Mouse (Mus musculus): ENCODE data around the gene Gpatch2. TPM values are rescaled to one million over a fixed set of nuclear protein-coding genes. Genes with fewer than 3 reads are reported as not detected.

The Gpatch2 gene
- polyA plus RNA-seq (2014; fragmentation: Nextera tagmentation; extraction: Ambion mirVana), result 25.4 and 30.4 TPM in 2 replicates

- 0 out of 2 replicates have a peak within 1 kb of the TSS, but pooled peaks have one; percentile 54 for H3K27ac ChIP-seq (ENCODE audit: low read depth, low read length)
- WGBS, result 1% methylated on average over 51 of the region's 58 CpGs
- no peaks in the 10 kb centered on the region for H3K36me3 ChIP-seq (ENCODE audit: control insufficient read depth, insufficient read depth, low read length)
- peak within 1 kb of the TSS; percentile 52 for H3K4me2 ChIP-seq (ENCODE audit: low read depth)
- DNase-seq (ENCODE audit: low spot score), result peak; percentile 86
- peak within 1 kb of the TSS; percentile 90 for H3K9ac ChIP-seq (ENCODE audit: low read length)
- no peaks in the 10 kb centered on the region for H3K9me3 ChIP-seq (ENCODE audit: control insufficient read depth, low read length)
- no peaks in the 10 kb centered on the region for H3K27me3 ChIP-seq (ENCODE audit: control insufficient read depth, insufficient read depth, low read length)
- ATAC-seq (ENCODE audit: insufficient read depth, low FRiP score, low TSS enrichment), result peak; percentile 93
- H3K4me3 ChIP-seq (ENCODE audit: low read depth, low read length), result peak within 1 kb of the TSS; percentile 82
- H3K4me1 ChIP-seq (ENCODE audit: control insufficient read depth, insufficient read depth, low read length), result 0 out of 2 replicates have a peak, but pooled peaks cover 3% of the 10 kb centered on the region
Observed at GRCm38 (mm10) chr1:187215181-187216116, at the start of gene Gpatch2, which contains the start of gene Spata17. Gpatch2 (plus strand) TSS chr1:187215508. Spata17 (minus strand) TSS chr1:187215465.

- no peaks in the 10 kb centered on the region for H3K4me1 ChIP-seq (ENCODE audit: control insufficient read depth, insufficient read depth, low read length)
- H3K4me2 ChIP-seq (ENCODE audit: low read depth), result no peak overlapping the region
- WGBS, result 71% methylated on average over 7 of the region's 7 CpGs
- no peaks in the 10 kb centered on the region for H3K27me3 ChIP-seq (ENCODE audit: control insufficient read depth, insufficient read depth, low read length)
- DNase-seq (ENCODE audit: low spot score) (no peak), ATAC-seq (ENCODE audit: insufficient read depth, low FRiP score, low TSS enrichment) (no peak)
- H3K4me3 ChIP-seq (ENCODE audit: low read depth, low read length), result no peak overlapping the region
- H3K27ac ChIP-seq (ENCODE audit: low read depth, low read length), result no peak overlapping the region
- H3K9me3 ChIP-seq (ENCODE audit: control insufficient read depth, low read length), result no peaks in the 10 kb centered on the region
- H3K36me3 ChIP-seq (ENCODE audit: control insufficient read depth, insufficient read depth, low read length), result no peaks in the 10 kb centered on the region
- H3K9ac ChIP-seq (ENCODE audit: low read length), result no peak overlapping the region
Observed at GRCm38 (mm10) chr1:187169646-187170045, 45.7 kb upstream of the Gpatch2 start.

GRCm38 (mm10) chr1:187170361-187170760 is 44.9 kb upstream of the Gpatch2 start:
- no peak for ATAC-seq (ENCODE audit: insufficient read depth, low FRiP score, low TSS enrichment)
- no peak overlapping the region for H3K9ac ChIP-seq (ENCODE audit: low read length)
- WGBS, result 82% methylated on average over 3 of the region's 3 CpGs
- no peak overlapping the region for H3K4me2 ChIP-seq (ENCODE audit: low read depth)
- H3K27ac ChIP-seq (ENCODE audit: low read depth, low read length), result no peak overlapping the region
- H3K4me1 ChIP-seq (ENCODE audit: control insufficient read depth, insufficient read depth, low read length), result no peaks in the 10 kb centered on the region
- no peak overlapping the region for H3K4me3 ChIP-seq (ENCODE audit: low read depth, low read length)
- no peaks in the 10 kb centered on the region for H3K9me3 ChIP-seq (ENCODE audit: control insufficient read depth, low read length)
- no peaks in the 10 kb centered on the region for H3K36me3 ChIP-seq (ENCODE audit: control insufficient read depth, insufficient read depth, low read length)
- H3K27me3 ChIP-seq (ENCODE audit: control insufficient read depth, insufficient read depth, low read length), result no peaks in the 10 kb centered on the region
- DNase-seq (ENCODE audit: low spot score), result no peak

- Histone ChIP-seq H3K36me3 (ENCODE audit: control insufficient read depth, insufficient read depth, low read length) (no peaks in the 10 kb centered on the region), H3K9me3 (ENCODE audit: control insufficient read depth, low read length) (no peaks in the 10 kb centered on the region), H3K4me2 (ENCODE audit: low read depth) (no peak overlapping the region), H3K9ac (ENCODE audit: low read length) (no peak overlapping the region), H3K27me3 (ENCODE audit: control insufficient read depth, insufficient read depth, low read length) (no peaks in the 10 kb centered on the region), H3K4me1 (ENCODE audit: control insufficient read depth, insufficient read depth, low read length) (no peaks in the 10 kb centered on the region), H3K4me3 (ENCODE audit: low read depth, low read length) (no peak overlapping the region), H3K27ac (ENCODE audit: low read depth, low read length) (no peak overlapping the region)
- DNase-seq (ENCODE audit: low spot score), result no peak
- no peak for ATAC-seq (ENCODE audit: insufficient read depth, low FRiP score, low TSS enrichment)
- 90% methylated on average over 1 of the region's 1 CpGs for WGBS
Observed at GRCm38 (mm10) chr1:187175991-187176390, 39.3 kb upstream of the Gpatch2 start.

- H3K9ac ChIP-seq (ENCODE audit: low read length), result no peak overlapping the region
- H3K36me3 ChIP-seq (ENCODE audit: control insufficient read depth, insufficient read depth, low read length), result no peaks in the 10 kb centered on the region
- no peaks in the 10 kb centered on the region for H3K4me1 ChIP-seq (ENCODE audit: control insufficient read depth, insufficient read depth, low read length)
- no peak overlapping the region for H3K4me3 ChIP-seq (ENCODE audit: low read depth, low read length)
- DNase-seq (ENCODE audit: low spot score) (no peak), ATAC-seq (ENCODE audit: insufficient read depth, low FRiP score, low TSS enrichment) (no peak)
- no peaks in the 10 kb centered on the region for H3K27me3 ChIP-seq (ENCODE audit: control insufficient read depth, insufficient read depth, low read length)
- no peak overlapping the region for H3K27ac ChIP-seq (ENCODE audit: low read depth, low read length)
- no peak overlapping the region for H3K4me2 ChIP-seq (ENCODE audit: low read depth)
- no peaks in the 10 kb centered on the region for H3K9me3 ChIP-seq (ENCODE audit: control insufficient read depth, low read length)
- 74% methylated on average over 1 of the region's 1 CpGs for WGBS
Observed at GRCm38 (mm10) chr1:187178546-187178945, 36.8 kb upstream of the Gpatch2 start.

- H3K27ac ChIP-seq (ENCODE audit: low read depth, low read length), result no peak overlapping the region
- no peaks in the 10 kb centered on the region for H3K27me3 ChIP-seq (ENCODE audit: control insufficient read depth, insufficient read depth, low read length)
- H3K4me3 ChIP-seq (ENCODE audit: low read depth, low read length), result no peak overlapping the region
- 85% methylated on average over 6 of the region's 6 CpGs for WGBS
- H3K36me3 ChIP-seq (ENCODE audit: control insufficient read depth, insufficient read depth, low read length), result no peaks in the 10 kb centered on the region
- H3K4me1 ChIP-seq (ENCODE audit: control insufficient read depth, insufficient read depth, low read length), result no peaks in the 10 kb centered on the region
- DNase-seq (ENCODE audit: low spot score) (no peak), ATAC-seq (ENCODE audit: insufficient read depth, low FRiP score, low TSS enrichment) (no peak)
- no peak overlapping the region for H3K4me2 ChIP-seq (ENCODE audit: low read depth)
- H3K9ac ChIP-seq (ENCODE audit: low read length), result no peak overlapping the region
- no peaks in the 10 kb centered on the region for H3K9me3 ChIP-seq (ENCODE audit: control insufficient read depth, low read length)
Observed at GRCm38 (mm10) chr1:187205506-187205905, 9.8 kb upstream of the Gpatch2 start.

- DNase-seq (ENCODE audit: low spot score) (no peak), ATAC-seq (ENCODE audit: insufficient read depth, low FRiP score, low TSS enrichment) (no peak)
- H3K9me3 ChIP-seq (ENCODE audit: control insufficient read depth, low read length), result no peaks in the 10 kb centered on the region
- H3K4me3 ChIP-seq (ENCODE audit: low read depth, low read length), result no peak overlapping the region
- H3K4me2 ChIP-seq (ENCODE audit: low read depth), result no peak overlapping the region
- 63% methylated on average over 4 of the region's 4 CpGs for WGBS
- no peaks in the 10 kb centered on the region for H3K4me1 ChIP-seq (ENCODE audit: control insufficient read depth, insufficient read depth, low read length)
- H3K36me3 ChIP-seq (ENCODE audit: control insufficient read depth, insufficient read depth, low read length), result no peaks in the 10 kb centered on the region
- no peak overlapping the region for H3K9ac ChIP-seq (ENCODE audit: low read length)
- H3K27me3 ChIP-seq (ENCODE audit: control insufficient read depth, insufficient read depth, low read length), result no peaks in the 10 kb centered on the region
- H3K27ac ChIP-seq (ENCODE audit: low read depth, low read length), result no peak overlapping the region
Observed at GRCm38 (mm10) chr1:187209496-187209895, 5.8 kb upstream of the Gpatch2 start.

- Histone ChIP-seq H3K4me3 (ENCODE audit: low read depth, low read length) (no peak overlapping the region), H3K9ac (ENCODE audit: low read length) (no peak overlapping the region), H3K4me2 (ENCODE audit: low read depth) (no peak overlapping the region), H3K4me1 (ENCODE audit: control insufficient read depth, insufficient read depth, low read length) (no peaks in the 10 kb centered on the region), H3K9me3 (ENCODE audit: control insufficient read depth, low read length) (no peaks in the 10 kb centered on the region), H3K36me3 (ENCODE audit: control insufficient read depth, insufficient read depth, low read length) (no peaks in the 10 kb centered on the region), H3K27ac (ENCODE audit: low read depth, low read length) (no peak overlapping the region), H3K27me3 (ENCODE audit: control insufficient read depth, insufficient read depth, low read length) (no peaks in the 10 kb centered on the region)
- ATAC-seq (ENCODE audit: insufficient read depth, low FRiP score, low TSS enrichment) (no peak), DNase-seq (ENCODE audit: low spot score) (no peak)
- 90% methylated on average over 4 of the region's 4 CpGs for WGBS
Observed at GRCm38 (mm10) chr1:187210736-187211135, 4.6 kb upstream of the Gpatch2 start.

Measured in neural tube, embryonic 11.5 days (tissue).